Mouse (Mus musculus) neutrophil, adult 5-6 weeks (primary cell): ENCODE data around the gene Trpv4. TPM values are rescaled to one million over a fixed set of nuclear protein-coding genes. Genes with fewer than 3 reads are reported as not detected.
A peak's percentile ranks its signal among the peaks of the same experiment; 100 is the strongest.

Experiments
- ATAC-seq: fragments of 151-379, 151-347 bp; 2 replicates; pipeline ENCODE4 v1.8.0; 2017; ENCODE audit warnings: mild to moderate bottlenecking, moderate TSS enrichment; ENCODE audit not compliant: insufficient number of reproducible peaks, poor library complexity, low FRiP score, severe bottlenecking; ENCODE audit errors: extremely low read depth
- total RNA-seq: library from RNA; stranded (forward); fragments of 200-1000 nt; gene quantifications from 2 replicates; pipeline ENCODE4 v1.2.3, GENCODE M21; 2017

Trpv4 gene
- total RNA-seq, 1 experiment from 2014 or later: 0.12 TPM

- ATAC-seq: peak; percentile 73
Measured at GRCm38 (mm10) chr5:114596604-114597003, 61.6 kb downstream of the Trpv4 start.

GRCm38 (mm10) chr5:114594741-114595241 lies 63.4 kb downstream of the Trpv4 start:
- ATAC-seq: peak; percentile 13; the same call in 1 of the 2 replicates

DNA sequence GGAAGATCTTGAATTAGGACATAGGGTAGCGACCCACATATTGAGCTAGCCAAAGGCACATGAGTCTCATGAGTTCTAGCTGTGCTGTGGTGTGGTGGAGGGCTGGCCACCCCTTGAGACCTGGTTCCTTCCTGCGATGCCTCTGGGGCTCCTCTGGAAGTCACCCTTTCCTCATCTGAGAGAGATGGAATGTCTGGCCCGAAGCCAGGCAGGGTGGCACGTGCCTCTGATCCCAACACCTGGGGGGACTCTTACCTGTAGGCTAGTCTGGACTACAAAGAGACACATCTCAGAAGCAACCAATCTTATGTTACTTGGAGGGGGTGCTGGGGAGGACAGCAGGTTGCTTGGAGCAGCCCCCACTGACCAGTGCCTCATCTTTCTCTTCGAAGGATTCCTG lies 64.3 kb downstream of the Trpv4 start:
- no peak for ATAC-seq

DNA sequence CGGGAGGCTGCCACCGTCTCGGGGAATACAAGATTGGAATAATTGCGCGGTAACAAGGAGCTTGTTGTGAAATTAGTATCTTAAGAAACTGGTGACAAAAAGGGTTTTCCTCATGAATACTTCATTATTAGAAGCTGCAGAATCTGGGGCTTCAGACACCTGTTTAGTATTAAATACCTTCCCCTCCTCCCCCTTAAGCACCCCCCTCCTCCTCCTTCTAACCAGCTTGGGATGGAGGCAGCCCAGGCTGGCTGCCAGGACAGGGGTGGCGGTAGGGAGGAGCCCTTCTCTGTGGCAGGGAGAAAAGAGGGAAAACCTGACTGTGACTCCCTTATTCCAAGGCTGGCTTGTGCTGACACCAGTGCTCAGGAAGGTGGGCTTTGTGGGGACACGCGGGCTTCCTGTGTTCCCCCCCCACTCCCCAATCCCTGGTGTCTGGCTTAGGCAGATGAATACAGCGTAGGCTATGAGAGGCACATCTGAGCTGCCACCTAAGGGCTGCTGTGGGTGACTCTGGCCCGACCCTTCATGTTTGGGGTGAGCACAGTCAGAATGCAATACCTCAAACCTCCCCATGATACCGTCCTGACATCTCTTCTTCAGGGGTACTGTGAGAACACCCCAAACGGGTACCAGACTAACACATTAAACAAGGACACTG lies 64.9 kb downstream of the Trpv4 start:
- no peak for ATAC-seq

DNA sequence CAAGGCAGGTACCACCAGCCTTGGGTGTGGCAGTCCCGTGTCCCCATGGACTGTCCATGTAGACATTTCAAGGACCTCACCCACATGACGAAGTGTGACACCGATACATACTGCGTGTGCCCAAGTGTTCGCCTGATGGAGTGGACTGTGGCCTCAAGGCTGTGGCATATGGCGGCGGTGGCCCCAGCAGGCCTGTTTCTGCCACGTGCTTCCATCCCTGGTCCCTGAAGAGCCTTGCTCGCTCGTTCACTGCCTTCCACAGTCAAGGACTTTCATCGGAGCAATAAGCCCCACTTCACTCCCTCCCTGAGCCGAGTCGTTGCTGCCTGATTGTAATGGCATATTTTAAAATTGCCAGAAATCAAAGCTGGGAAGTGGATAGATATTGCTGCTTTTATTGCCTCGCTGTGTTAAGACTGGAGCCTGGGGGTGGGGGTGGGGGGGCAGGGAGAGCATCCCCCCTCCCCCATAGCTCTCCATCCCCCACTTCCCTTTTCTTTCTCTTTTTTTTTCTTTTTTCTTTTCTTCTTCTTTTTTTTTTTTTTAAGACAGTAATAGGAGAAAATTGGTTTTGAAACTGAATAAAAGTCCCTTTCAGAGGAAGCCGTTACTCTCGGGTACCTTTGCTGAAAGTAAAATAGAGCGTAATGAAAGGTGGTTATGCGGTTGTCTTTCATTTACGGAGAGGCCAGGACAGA lies 65.6 kb downstream of the Trpv4 start:
- no peak for ATAC-seq

DNA sequence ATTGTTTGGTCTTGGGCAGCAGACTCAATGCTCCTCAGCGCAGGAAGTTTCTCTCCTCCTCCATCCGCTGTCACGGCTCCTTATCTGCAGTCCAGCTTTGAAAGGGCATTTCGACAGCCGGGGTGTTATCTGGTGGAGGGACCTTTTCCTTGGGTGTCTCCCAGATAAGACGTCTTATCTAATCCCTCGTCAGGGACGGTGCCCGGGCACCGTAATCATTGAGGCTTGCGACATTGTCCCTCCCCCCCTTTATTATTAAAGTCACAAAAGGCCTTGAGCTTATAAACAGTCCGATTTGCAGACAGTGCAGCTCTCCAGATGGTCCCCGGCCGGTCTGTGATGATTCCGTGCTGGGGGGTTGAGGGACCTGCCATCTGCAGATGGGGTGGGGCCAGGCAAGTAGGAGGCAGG lies 67.1 kb downstream of the Trpv4 start:
- no peak for ATAC-seq

GRCm38 (mm10) chr5:114590043-114590913 lies 67.9 kb downstream of the Trpv4 start:
- no peak for ATAC-seq

DNA sequence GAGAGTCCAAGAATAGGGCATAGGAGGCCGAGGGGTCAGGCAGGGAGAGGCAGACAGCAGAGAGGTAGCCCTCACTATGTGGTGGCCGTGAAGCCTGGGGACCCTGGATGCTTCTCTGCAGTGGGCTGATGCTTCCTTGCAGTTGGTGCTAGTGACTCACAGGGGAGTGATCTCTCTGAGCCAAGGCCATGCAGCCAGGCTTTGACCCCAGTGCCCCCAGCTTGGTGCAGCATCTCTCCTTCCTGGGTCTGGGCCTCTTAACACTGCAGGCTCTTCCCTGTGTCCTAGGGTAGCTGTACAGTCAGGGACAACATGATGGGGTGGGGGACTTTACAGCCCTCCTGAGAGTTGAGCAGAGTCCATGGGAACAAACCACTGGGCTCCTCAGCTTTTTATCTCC lies 68.8 kb downstream of the Trpv4 start:
- no peak for ATAC-seq

DNA sequence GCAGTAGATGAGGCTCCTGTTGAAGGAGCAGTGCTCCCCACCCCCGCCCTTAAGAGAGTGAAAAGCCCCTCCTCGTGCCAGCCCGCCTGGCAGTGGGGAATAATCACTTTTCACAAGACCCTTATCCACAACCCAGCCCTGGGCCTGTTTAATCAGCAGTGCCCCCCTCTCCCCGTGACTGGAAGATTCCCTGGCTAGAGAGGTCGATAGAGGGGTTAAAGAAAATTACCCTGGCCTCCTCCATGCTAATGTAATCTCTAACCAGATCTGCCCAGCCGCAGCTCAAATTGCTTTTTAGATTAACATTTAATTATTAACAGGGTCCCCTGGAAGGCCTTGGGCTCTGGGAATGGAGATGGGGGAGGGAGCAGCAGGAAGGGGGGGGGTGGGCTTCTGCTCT lies 69.2 kb downstream of the Trpv4 start:
- ATAC-seq: no peak

GRCm38 (mm10) chr5:114588416-114588815 lies 69.8 kb downstream of the Trpv4 start:
- ATAC-seq: no peak

- peak; percentile 67 for ATAC-seq
Measured at GRCm38 (mm10) chr5:114587908-114588307, 70.3 kb downstream of the Trpv4 start.

DNA sequence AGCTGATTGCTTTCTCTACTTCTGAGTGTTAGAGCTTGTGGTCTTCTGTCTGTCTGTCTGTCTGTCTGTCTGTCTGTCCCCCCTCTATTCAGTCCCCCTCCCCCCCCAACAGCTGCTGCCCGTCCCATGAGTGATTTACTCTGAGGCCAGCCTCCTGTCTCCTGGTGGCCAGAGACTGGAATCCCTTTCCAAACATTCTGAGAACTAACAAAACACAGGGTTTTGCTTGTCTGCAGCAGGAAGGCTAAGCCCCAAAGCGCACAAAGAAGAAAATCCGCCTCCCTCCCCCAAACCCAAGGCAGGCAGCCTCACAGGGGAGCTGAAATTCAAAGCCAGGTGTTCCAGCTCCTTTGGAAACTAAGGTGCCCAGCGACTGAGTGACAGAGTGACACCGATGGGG lies 72.5 kb downstream of the Trpv4 start:
- no peak for ATAC-seq

- ATAC-seq: no peak
Measured at GRCm38 (mm10) chr5:114584293-114585104, 73.7 kb downstream of the Trpv4 start.

- no peak for ATAC-seq
Measured at GRCm38 (mm10) chr5:114583490-114584175, 74.6 kb downstream of the Trpv4 start.

DNA sequence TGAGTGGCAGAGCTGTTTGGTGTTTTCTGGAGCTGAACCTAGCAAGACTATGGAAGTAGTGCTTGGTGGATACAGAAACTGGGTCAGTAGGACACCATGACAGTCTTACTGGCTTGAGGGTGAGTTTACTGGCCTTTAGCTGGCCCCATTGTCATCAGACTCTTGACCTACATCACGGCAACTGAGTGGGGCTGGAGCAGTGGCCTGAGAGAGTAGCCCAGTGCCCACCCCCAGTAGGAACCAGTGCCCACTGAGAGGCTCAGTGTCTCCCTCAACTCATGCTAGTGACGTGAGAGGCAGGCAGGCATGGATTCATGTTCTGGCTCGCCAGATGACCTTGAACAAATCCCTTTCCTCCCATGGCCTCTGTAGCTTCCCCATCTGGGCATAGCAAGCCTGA lies 75.2 kb downstream of the Trpv4 start:
- no peak for ATAC-seq

- ATAC-seq: no peak
Measured at GRCm38 (mm10) chr5:114581486-114581885, 76.7 kb downstream of the Trpv4 start.

DNA sequence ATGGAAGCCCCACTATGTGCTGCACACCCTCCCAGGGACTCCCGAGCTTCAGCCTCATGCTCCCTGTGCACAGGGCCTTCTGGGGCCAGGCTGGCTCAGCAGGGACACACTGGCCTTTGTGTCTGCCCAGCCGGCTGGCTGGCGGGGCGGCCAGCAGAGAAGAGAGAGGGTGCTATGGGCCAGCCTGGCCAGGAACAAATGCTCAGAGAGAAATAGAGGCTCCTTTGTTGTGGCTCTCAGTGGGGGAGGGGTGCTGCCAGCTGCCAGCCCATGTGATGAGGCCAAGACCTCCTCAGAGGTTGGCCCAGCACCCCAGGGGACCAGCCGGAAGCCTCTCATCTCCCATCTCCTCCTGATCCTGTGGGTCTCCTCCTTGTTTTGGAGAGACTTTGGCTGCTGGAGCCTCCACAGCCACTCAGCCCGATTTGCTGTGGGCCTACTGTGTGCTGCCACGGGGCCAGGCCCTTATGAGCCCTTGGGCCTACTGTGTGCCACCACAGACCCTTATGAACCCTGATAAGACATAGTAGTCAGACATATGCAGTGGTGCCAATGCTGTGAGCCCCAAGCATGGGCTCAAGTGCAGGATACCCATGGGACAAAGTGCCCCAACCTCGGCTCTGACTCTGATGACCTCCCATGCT lies 78.4 kb downstream of the Trpv4 start:
- no peak for ATAC-seq

DNA sequence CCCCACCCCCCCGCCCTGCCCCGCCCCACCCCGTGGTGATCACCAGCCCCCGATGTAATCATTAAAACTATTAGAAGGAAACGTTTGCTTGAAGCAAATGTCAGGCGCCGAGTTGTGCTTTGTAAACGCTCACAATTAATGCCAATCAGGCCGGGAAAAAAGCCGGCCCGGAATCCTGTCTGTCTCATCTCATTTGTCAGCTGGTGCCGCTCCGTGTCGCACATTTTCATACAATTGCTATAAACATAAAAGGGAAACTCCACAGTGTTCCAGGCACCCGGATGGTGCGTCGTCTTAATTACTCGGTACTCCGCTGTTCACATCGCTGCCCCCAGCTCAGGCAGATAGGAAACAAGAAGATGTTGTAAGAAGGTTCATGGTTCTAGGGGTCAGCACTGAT lies 79.9 kb downstream of the Trpv4 start:
- ATAC-seq: no peak
